In the genomic region with DNA sequence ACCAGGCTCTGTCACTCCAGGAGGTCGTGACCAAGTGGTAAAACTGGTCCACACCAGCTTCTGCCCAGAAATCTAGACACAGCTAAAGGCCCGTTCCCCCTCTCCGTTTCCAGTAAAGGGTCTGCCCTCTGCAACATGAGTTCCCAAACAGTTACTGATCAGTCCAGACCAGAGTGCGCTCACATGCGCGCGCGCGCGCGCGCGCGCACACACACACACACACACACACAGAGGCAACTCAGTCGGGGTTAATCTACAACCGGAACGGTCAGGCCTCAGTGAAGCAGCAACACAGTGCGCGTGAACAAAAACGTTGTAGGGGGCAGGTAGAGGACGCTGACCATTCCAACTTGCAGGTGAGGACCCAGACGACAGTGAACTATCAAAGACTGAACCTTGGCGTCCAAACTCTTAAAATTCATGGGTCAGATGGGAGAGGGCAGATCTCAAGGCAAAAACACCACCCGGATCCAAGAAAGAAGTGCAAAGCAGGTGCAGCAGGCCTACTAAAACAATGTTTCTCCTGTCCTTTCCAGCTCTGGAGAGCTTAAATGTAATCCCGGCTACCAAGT, we compare ENCODE assay signal across 7 mouse cellular contexts. TPM values are rescaled to one million over a fixed set of nuclear protein-coding genes. Genes with fewer than 3 reads are reported as not detected.
DNase-seq lines count a peak whose midpoint lies in the region; ATAC-seq and TF ChIP-seq lines count a peak whose summit lies in the region.

No protein-coding gene starts in this region.

- WGBS in intestine, embryonic 16.5 days, result 1% methylated on average over 25 of the region's 25 CpGs
- 1% methylated on average over 25 of the region's 25 CpGs for WGBS in midbrain, embryonic 10.5 days
- WGBS in cerebellum, adult 2 months, result 4% methylated on average over 25 of the region's 25 CpGs

- H3K9ac ChIP-seq in intestine, embryonic 16.5 days (ENCODE audit: low read depth, low read length), result peak overlapping the region; percentile 84

- no peaks in the 10 kb centered on the region for H3K27me3 ChIP-seq in Patski
- H3K27me3 ChIP-seq in intestine, embryonic 16.5 days (replicated peaks; ENCODE audit: control insufficient read depth, insufficient read depth, low read length), result no peaks in the 10 kb centered on the region
- H3K27me3 ChIP-seq in midbrain, embryonic 10.5 days (ENCODE audit: low read depth, poor library complexity, severe bottlenecking), result peaks cover 86% of the 10 kb centered on the region
- no peaks in the 10 kb centered on the region; the same call in 1 of the 2 replicates for H3K27me3 ChIP-seq in cerebellum, adult 2 months (ENCODE audit: control insufficient read depth, insufficient read depth, low read length)

- H3K27ac ChIP-seq in intestine, embryonic 16.5 days (ENCODE audit: low read length), result peak overlapping the region; percentile 85
- H3K27ac ChIP-seq in midbrain, embryonic 10.5 days (replicated peaks), result peak overlapping the region; percentile 83
- H3K27ac ChIP-seq in cerebellum, adult 2 months (ENCODE audit: insufficient read depth, low read length), result no peak overlapping the region

- H3K36me3 ChIP-seq in intestine, embryonic 16.5 days (ENCODE audit: control insufficient read depth, insufficient read depth, low read length), result no peaks in the 10 kb centered on the region
- H3K36me3 ChIP-seq in midbrain, embryonic 10.5 days, result no peaks in the 10 kb centered on the region

- ATAC-seq in Patski, result no peak
- ATAC-seq in intestine, embryonic 16.5 days, result peak; percentile 60

- peaks cover 54% of the 10 kb centered on the region for H3K4me1 ChIP-seq in intestine, embryonic 16.5 days (ENCODE audit: control insufficient read depth, insufficient read depth, low read length)
- peaks cover 61% of the 10 kb centered on the region for H3K4me1 ChIP-seq in midbrain, embryonic 10.5 days
- H3K4me1 ChIP-seq in cerebellum, adult 2 months (ENCODE audit: control insufficient read depth, insufficient read depth, low read length), result no peaks in the 10 kb centered on the region; the same call in 1 of the 2 replicates

- POLR2A ChIA-PET in Patski (lab: Charles Lee), result interaction anchor here (0.6 to 1.5 kb wide), 3 partner anchors 9 to 29 kb away, joined by 3 to 4 read pairs (median 3); no protein-coding TSS in a partner anchor

- in situ Hi-C loops in Patski (cut with MboI; ENCODE audit: low pct_unique_long_range_greater_than_20kb), result no loop called here

- H3K9me3 ChIP-seq in intestine, embryonic 16.5 days (ENCODE audit: control insufficient read depth, low read length), result no peaks in the 10 kb centered on the region
- no peaks in the 10 kb centered on the region for H3K9me3 ChIP-seq in midbrain, embryonic 10.5 days (replicated peaks)

- peak overlapping the region; percentile 80 for H3K4me3 ChIP-seq in intestine, embryonic 16.5 days (ENCODE audit: low read length)
- peak overlapping the region; percentile 75 for H3K4me3 ChIP-seq in midbrain, embryonic 10.5 days
- no peak overlapping the region for H3K4me3 ChIP-seq in cerebellum, adult 2 months (replicated peaks; ENCODE audit: insufficient read depth, low read depth, low read length)

- peak overlapping the region; percentile 99 for H3K4me2 ChIP-seq in intestine, embryonic 16.5 days (ENCODE audit: low read depth, low read length)

- TF ChIP-seq POLR2A in cerebellum, adult 2 months (IDR thresholded peaks at IDR 0.05; ENCODE audit: borderline replicate concordance, insufficient read depth, low read length), result no peak

- no peak for TF ChIP-seq CTCF in Patski (IDR thresholded peaks at IDR 0.05)
- no peak for TF ChIP-seq CTCF in cerebellum, adult 2 months (IDR thresholded peaks at IDR 0.05; ENCODE audit: borderline replicate concordance, insufficient read depth, low read depth, low read length)

- CTCF ChIA-PET in Patski (lab: Charles Lee), result interaction anchor here (0.7 to 1.4 kb wide), 5 partner anchors 12 to 65 kb away, joined by 3 to 5 read pairs (median 3); no protein-coding TSS in a partner anchor

- DNase-seq in Patski (ENCODE audit: low read depth, low spot score), result peak; percentile 20
- DNase-seq in embryo, embryonic 9.5 days (ENCODE audit: extremely low spot score), result peak; percentile 61
- DNase-seq in midbrain, embryonic 10.5 days (ENCODE audit: low spot score), result peak; percentile 59
- no peak for DNase-seq in cerebellum, adult 2 months
- DNase-seq in cerebellum, adult 8-10 months, result no peak
- DNase-seq in cerebellum, adult 18-20 months, result no peak

RNA-seq across cellular contexts. Expression of a gene that starts 0.9 kb away (rescaled TPM):
- 18.8 TPM for polyA plus RNA-seq in Patski (2021)
- 27.3 and 28.9 TPM in 2 replicates for polyA plus RNA-seq in intestine, embryonic 16.5 days (2015; fragmentation: Nextera tagmentation; extraction: Ambion mirVana)
- polyA plus RNA-seq in midbrain, embryonic 10.5 days (2016; fragmentation: Nextera tagmentation; extraction: Ambion mirVana), result 10.1 and 13.1 TPM in 2 replicates
- 1.5 and 1.6 TPM in 2 replicates for polyA plus RNA-seq in cerebellum, adult 2 months (2012; rRNA removed)

RNA-seq across cellular contexts. Expression of a gene that starts 24.7 kb away (rescaled TPM):
- 0.23 TPM for polyA plus RNA-seq in Patski (2021)
- polyA plus RNA-seq in intestine, embryonic 16.5 days (2015; fragmentation: Nextera tagmentation; extraction: Ambion mirVana), result 19.2 and 21.2 TPM in 2 replicates
- polyA plus RNA-seq in midbrain, embryonic 10.5 days (2016; fragmentation: Nextera tagmentation; extraction: Ambion mirVana), result not detected in 2 replicates
- 0.14 and 0.15 TPM in 2 replicates for polyA plus RNA-seq in cerebellum, adult 2 months (2012; rRNA removed)

RNA-seq across cellular contexts. Expression of a gene that starts 30.5 kb away (rescaled TPM):
- 184 TPM for polyA plus RNA-seq in Patski (2021)
- 119 and 141 TPM in 2 replicates for polyA plus RNA-seq in intestine, embryonic 16.5 days (2015; fragmentation: Nextera tagmentation; extraction: Ambion mirVana)
- 192 and 236 TPM in 2 replicates for polyA plus RNA-seq in midbrain, embryonic 10.5 days (2016; fragmentation: Nextera tagmentation; extraction: Ambion mirVana)
- polyA plus RNA-seq in cerebellum, adult 2 months (2012; rRNA removed), result 52.5 and 61.3 TPM in 2 replicates

RNA-seq across cellular contexts. Expression of a gene that starts 48.4 kb away (rescaled TPM):
- polyA plus RNA-seq in Patski (2021), result not detected
- 0.16 and 0.26 TPM in 2 replicates for polyA plus RNA-seq in intestine, embryonic 16.5 days (2015; fragmentation: Nextera tagmentation; extraction: Ambion mirVana)
- polyA plus RNA-seq in midbrain, embryonic 10.5 days (2016; fragmentation: Nextera tagmentation; extraction: Ambion mirVana), result 6.1 and 6.8 TPM in 2 replicates
- polyA plus RNA-seq in cerebellum, adult 2 months (2012; rRNA removed), result 1.1 and 2.3 TPM in 2 replicates

Comparison
In these comparisons a context has a peak if more than half of its experiments do, and no peak if none do; other contexts are left out.
1. DNase-seq: peak in Patski (single experiment), embryo, embryonic 9.5 days (single experiment) and midbrain, embryonic 10.5 days (single experiment); none in cerebellum, adult 2 months (0 of 2), cerebellum, adult 8-10 months (single experiment) and cerebellum, adult 18-20 months (0 of 2).
2. RNA of a gene that starts 24.7 kb away (polyA plus RNA-seq): 19.2 to 21.2 TPM in intestine, embryonic 16.5 days; 0.23 TPM in Patski (single experiment), 0.14 to 0.15 TPM in cerebellum, adult 2 months and not detected in midbrain, embryonic 10.5 days; every median in the first group is over 10 times any median in the second.